Mouse (Mus musculus) brain, embryonic 14.5 days (tissue): ENCODE measurements at regions not wholly inside any gene's neighbourhood (a gene's known extent, or its start where the extent isn't known, plus 50 kb on each side); places are given as distances from the start of the nearest gene placed in this dataset.

Experiments
- CTCF ChIP-seq: fragments of 200-500 bp; IDR thresholded peaks from 2 replicates; pipeline ENCODE4 v1.5.1; 2012; ENCODE audit warnings: inconsistent platforms, mild to moderate bottlenecking, moderate library complexity, borderline replicate concordance; ENCODE audit not compliant: insufficient read depth, insufficient read length; ENCODE audit errors: extremely low read depth
- POLR2A ChIP-seq: fragments of 200-500 bp; IDR thresholded peaks from 2 replicates; pipeline ENCODE4 v1.6.1; 2012; ENCODE audit warnings: mild to moderate bottlenecking, inconsistent platforms, borderline replicate concordance; ENCODE audit not compliant: poor library complexity, insufficient read depth, insufficient read length, severe bottlenecking; ENCODE audit errors: extremely low read depth

DNA sequence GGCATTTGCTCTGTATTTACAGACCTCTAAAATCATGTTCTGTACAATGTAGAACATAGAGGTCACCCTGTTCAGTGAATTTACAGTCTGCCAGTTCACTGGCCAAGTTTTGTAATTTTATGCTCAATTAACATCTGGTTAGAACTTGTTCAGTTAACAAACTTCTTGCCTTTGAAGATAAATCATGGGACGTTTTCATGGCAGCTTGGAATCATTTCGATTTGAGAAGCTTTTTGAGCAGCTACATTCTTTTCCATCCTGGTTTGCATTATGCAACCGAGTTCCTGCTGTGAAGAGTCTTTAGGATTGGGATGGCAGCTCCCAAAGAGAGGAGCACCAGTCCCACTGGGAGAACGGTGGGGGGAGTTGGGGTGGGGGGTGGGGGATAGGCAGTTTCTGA lies 206.3 kb upstream of the Megf9 start:
- TF ChIP-seq POLR2A (no peak), CTCF (no peak)
